Mouse (Mus musculus) embryo, embryonic 9.5 days (tissue): ENCODE data around the gene Lbx2.

Experiments
- DNase-seq: peaks from one replicate; pipeline ENCODE4 v3.0.0-alpha.2; 2017; ENCODE audit errors: extremely low spot score

Gene Lbx2

GRCm38 (mm10) chr6:83070311-83071219 lies 15.6 kb upstream of the Lbx2 start:
- DNase-seq = peak; percentile 68

DNA sequence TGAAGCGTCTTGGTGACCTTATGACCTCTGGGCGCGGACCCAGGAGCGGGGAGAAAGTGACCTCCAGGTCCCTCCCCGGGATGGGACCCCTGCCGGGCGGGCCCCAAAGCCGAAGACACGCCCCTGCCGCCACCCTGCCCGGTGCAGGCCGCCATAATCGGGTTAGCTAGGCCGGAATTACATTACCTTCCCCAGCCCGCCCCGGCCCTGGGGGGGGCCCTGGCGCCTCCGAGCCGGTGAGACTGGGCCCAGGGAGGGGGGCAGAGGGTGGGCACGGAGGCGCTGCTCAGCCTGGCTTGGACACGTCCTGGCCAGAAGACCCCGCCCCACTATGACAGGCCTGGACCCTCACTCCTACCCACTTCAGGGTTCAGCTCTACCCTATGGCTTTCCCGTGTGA lies 14.9 kb upstream of the Lbx2 start:
- DNase-seq = no peak

DNA sequence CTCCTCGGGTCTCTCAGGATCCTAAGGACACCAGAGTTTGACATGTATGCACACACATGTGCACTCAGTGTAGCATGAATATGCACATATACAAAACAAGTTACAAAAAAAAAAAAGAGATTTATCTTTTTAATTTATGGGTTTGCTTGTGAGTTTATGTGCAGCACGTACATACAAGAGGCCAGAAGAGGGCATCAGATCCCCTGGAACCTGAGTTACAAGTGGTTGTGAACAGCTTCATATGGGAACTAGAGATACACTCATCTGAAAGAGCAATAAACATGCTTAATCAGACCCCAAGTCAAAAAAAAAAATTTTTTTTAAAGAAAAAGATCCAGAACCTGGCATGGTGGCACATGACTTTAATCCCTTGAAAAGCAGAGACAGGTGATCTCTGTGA lies 11.2 kb upstream of the Lbx2 start:
- no peak for DNase-seq

GRCm38 (mm10) chr6:83077630-83078323 lies 8.4 kb upstream of the Lbx2 start, which contains the start of gene Pcgf1:
Pcgf1 (plus strand) TSS chr6:83077869.
- DNase-seq = peak; percentile 59

DNA sequence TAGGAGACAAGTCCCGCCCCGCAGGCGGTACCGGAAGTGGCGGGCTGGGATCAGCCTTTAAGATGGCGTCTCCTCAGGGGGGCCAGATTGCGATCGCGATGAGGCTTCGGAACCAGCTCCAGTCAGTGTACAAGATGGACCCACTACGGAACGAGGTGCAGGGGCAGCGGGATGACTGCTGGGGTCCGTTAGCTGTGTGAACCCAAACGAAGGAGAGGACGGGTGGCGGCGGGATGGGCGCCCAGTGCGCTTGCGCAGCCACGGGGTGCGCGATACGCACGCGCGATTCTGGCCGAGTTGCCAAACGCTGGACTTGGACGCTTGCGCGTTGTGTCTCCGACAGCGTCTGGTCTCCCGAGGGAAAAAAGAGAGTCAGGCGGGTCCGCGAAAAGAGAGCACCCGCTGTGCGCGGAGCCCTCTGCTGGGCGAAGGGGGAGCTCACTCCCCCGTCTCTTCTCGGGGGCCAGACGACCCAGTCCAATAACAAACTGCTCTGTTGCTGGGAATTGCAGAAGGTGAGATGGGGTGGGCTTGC lies 7.8 kb upstream of the Lbx2 start:
- peak; percentile 99 for DNase-seq

- no peak for DNase-seq
Measured at GRCm38 (mm10) chr6:83080210-83080609, 6.0 kb upstream of the Lbx2 start.

DNA sequence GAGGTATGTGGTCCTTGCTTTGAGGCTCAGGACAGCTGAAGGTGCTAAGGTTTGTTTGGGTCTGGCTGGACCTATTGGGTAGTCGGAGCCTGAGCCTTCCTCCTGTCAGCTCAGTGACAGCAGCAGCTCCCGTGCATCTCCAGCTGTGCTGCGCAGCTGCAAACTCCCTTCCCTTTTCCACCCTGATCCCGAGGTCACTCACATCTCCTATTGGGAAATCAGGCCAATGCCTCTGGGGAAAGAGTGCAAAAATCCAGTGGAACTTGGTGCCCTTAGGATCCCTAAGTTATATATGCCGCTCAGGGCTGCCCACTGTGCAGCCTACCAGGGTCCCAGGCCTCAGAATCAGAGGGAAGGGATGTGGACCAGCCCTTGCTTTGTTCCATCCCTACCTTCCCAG lies 2.7 kb upstream of the Lbx2 start:
- no peak for DNase-seq

DNA sequence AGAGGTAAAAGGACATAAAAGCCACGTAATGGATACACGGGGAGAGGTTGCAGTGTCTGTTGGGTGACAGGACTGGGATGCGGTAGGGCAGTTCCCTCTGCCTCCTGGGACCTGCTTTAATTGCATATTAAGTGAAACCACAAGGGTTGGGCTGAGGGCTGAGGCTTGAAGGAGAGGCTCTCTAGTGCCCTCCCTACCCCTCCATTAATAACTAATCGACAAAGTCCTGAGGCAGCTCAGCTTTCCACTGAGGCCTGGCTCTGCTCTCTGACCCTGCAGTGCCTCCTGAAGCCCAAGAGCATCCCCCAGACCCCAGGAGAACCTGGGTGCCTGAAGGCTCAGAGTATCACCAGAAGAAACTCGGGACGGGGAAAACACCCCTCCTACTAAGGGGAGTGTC lies 1.7 kb upstream of the Lbx2 start:
- no peak for DNase-seq

- DNase-seq = peak; percentile 51
Measured at GRCm38 (mm10) chr6:83087205-83087925, 1.2 kb downstream of the Lbx2 start.

- DNase-seq = no peak
Measured at GRCm38 (mm10) chr6:83087926-83088260, 1.7 kb downstream of the Lbx2 start.

DNA sequence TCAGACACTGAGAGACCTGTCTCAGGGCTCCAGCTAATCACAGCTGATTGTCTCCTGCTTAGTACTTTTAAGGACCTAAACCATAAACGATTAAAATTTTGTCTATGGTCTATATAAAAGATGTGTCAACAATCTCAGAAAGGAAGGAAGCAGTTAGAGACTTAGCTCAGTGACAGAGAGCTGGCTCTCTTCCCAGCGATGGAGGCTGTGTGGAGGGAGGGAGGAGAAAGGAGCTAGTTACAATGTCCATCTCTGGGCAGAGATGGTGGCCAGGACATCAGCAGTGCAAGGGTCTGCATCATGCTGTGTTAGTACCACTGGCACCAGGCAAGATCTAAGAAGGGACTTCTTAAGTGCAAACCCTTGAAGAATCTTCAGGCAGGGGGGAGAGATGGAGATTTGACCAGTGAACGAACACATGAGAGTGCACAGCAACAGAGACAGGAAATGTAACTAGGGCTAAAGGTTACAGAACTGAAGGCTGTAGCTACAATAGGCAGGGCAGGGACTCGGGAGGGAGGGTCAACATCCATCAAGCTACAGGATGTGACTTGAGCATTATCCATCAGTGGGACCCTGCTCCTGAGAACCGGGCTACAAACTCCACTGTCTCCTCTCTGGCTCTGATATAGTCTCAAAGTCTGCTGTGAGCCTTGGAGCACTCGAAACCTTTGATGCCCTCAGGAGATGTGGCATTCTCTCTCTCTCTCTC lies 6.4 kb downstream of the Lbx2 start:
- no peak for DNase-seq

- DNase-seq = no peak
Measured at GRCm38 (mm10) chr6:83095968-83096367, 9.8 kb downstream of the Lbx2 start.

DNA sequence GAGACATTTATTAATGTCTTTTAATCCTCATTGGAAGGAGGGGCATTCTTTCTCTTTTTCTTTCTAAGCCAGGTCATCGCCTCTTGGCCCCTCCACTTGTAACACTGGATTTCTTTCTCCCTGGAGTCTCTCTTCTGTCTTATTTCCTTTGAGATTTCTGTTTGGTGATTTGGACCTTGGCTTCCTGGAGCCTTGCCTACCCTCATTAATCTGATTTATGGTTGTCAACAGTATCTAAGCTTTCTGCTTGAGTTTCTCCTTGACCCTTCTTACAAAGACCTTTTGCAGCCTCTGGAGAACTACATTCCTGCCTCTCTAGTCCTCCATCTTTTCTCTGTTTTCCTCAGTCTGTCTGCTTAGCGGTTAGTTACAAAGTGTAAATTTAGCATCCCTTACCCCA lies 12.2 kb downstream of the Lbx2 start:
- no peak for DNase-seq

- peak; percentile 87 for DNase-seq
Measured at GRCm38 (mm10) chr6:83101316-83101687, 15.1 kb downstream of the Lbx2 start, which contains the start of the genes Ccdc142 and Gm42688. Ccdc142 (plus strand) TSS chr6:83101601. Gm42688 (plus strand) TSS chr6:83101617.

DNA sequence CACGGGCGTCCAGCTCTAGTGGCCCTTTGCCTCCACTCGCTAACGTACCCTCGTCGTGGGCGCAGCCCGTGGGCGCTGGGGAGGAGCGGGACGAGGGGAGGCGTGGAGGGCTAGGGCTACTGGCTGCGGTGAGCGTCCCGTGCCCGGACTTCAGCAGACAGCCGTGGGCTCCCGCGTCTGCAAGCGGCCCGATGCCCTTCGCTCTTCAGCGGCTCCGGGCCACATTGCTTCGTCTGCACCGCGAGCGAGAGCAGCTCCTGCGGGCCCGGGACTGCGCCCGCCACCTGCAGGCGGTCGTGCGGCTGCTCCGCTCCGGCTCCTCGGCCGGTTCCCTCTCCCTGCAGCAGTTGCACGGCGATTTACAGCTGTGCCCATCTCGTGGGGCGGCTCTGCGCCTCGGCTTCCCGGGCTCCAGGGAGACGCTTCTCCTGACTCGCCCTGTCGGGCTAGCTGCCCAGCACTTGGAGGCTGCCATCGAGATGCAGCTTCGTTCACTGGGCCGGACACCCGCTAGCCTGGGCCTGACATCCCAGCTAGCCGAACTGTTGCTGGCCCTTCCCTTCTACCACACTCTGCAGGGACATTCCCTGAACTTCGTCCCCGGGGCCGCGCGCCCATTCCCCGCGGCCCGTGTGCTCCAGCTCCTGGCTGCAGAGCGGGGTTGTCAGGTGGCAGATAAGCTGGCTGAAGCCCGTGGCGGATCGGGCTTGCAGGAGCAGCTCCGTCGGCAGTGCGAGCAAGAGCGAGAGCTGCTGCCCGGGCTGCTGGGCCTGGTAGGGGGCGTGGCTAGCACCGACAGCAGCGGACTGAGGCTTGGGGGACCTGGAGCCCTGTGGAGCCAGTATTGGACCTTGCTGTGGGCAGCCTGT lies 15.8 kb downstream of the Lbx2 start:
- DNase-seq = peak; percentile 77

GRCm38 (mm10) chr6:83103130-83103650 lies 17.0 kb downstream of the Lbx2 start:
- no peak for DNase-seq

DNA sequence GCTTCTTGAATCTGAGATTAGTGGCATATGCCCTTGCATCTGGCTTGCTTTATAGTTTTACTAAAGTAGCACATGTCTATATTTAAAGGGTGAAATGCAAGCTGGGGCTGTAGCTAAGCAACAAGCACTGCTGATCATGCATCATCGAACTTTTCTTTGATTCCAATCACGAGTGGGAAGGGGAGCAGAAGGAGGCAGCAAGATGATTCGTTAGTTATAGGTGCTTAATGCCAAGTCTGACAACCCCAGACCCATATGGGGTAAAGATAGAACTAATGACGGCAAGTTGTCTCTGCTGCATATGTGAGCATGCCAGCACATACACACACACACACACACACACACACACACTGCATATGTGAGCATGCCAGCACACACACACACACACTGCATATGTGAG lies 18.0 kb downstream of the Lbx2 start:
- DNase-seq = no peak

GRCm38 (mm10) chr6:83107566-83108400 lies 21.6 kb downstream of the Lbx2 start:
- DNase-seq = peak; percentile 78
